Mouse (Mus musculus): ENCODE measurements around the gene Gnai3. TPM values are rescaled to one million over a fixed set of nuclear protein-coding genes. Genes with fewer than 3 reads are reported as not detected.

The Gnai3 gene
- polyA plus RNA-seq, 1 experiment from 2014 or later, result 49.1 TPM

- H3K9me3 ChIP-seq (ENCODE audit: low read length), result no peaks in the 10 kb centered on the region
- H3K27ac ChIP-seq (ENCODE audit: low read depth), result no peak overlapping the region; the same call in 1 of the 2 replicates
- no peak overlapping the region for H3K4me2 ChIP-seq (ENCODE audit: low read depth, low read length)
- no peak overlapping the region for H3K4me3 ChIP-seq (ENCODE audit: low read depth, low read length)
- ATAC-seq, result no peak
- 57% methylated on average over 7 of the region's 7 CpGs for WGBS (ENCODE audit: insufficient replicate concordance)
- H3K4me1 ChIP-seq (ENCODE audit: insufficient read depth), result peaks cover 15% of the 10 kb centered on the region
- H3K9ac ChIP-seq (replicated peaks), result no peak overlapping the region
- TF ChIP-seq EP300 (IDR thresholded peaks at IDR 0.05; ENCODE audit: low read depth), result no peak
- TF ChIP-seq CTCF (IDR thresholded peaks at IDR 0.05; ENCODE audit: low read depth), result no peak
- peaks cover 72% of the 10 kb centered on the region for H3K36me3 ChIP-seq (replicated peaks; ENCODE audit: insufficient read depth, low read length)
- DNase-seq, result no peak
- H3K27me3 ChIP-seq (ENCODE audit: insufficient read depth, low read length), result no peaks in the 10 kb centered on the region
Measured at GRCm38 (mm10) chr3:108112246-108112645, 33.7 kb downstream of the Gnai3 start.

DNA sequence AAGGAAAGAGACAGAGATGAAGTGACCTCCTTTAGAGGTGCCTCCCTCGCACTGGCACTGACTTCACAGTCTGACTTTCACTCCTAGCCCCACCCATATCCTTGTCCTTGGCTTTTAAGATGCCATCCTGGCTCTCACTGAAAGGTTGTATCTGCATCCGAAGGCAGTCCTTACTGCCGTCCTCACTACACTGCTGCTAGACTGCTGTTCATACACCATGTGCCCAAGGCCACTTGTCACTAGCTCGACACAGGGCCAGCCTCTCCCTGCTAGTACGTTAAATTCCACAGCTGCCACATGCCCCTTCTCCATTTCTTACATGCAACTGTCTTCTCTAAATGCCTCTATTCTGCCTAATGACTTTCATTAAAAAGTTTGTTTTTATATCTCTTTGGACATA is 34.6 kb downstream of the Gnai3 start:
- H3K9ac ChIP-seq (replicated peaks), result no peak overlapping the region
- ATAC-seq (no peak), DNase-seq (no peak)
- H3K27ac ChIP-seq (ENCODE audit: low read depth), result no peak overlapping the region
- peaks cover 75% of the 10 kb centered on the region for H3K36me3 ChIP-seq (replicated peaks; ENCODE audit: insufficient read depth, low read length)
- H3K27me3 ChIP-seq (ENCODE audit: insufficient read depth, low read length), result no peaks in the 10 kb centered on the region
- no peak for TF ChIP-seq EP300 (IDR thresholded peaks at IDR 0.05; ENCODE audit: low read depth)
- no peak for TF ChIP-seq CTCF (IDR thresholded peaks at IDR 0.05; ENCODE audit: low read depth)
- peaks cover 15% of the 10 kb centered on the region for H3K4me1 ChIP-seq (ENCODE audit: insufficient read depth)
- H3K4me2 ChIP-seq (ENCODE audit: low read depth, low read length), result no peak overlapping the region
- WGBS (ENCODE audit: insufficient replicate concordance), result 86% methylated on average over 5 of the region's 5 CpGs
- no peak overlapping the region for H3K4me3 ChIP-seq (ENCODE audit: low read depth, low read length)
- H3K9me3 ChIP-seq (ENCODE audit: low read length), result no peaks in the 10 kb centered on the region

GRCm38 (mm10) chr3:108105281-108105680 is 40.7 kb downstream of the Gnai3 start:
- H3K4me2 ChIP-seq (ENCODE audit: low read depth, low read length), result no peak overlapping the region
- ATAC-seq (peak; percentile 53; the same call in 1 of the 2 replicates), DNase-seq (no peak)
- TF ChIP-seq EP300 (IDR thresholded peaks at IDR 0.05; ENCODE audit: low read depth) (no peak), CTCF (IDR thresholded peaks at IDR 0.05; ENCODE audit: low read depth) (peak; percentile 28; the same call in 1 of the 2 replicates)
- H3K27ac ChIP-seq (ENCODE audit: low read depth), result 0 out of 2 replicates have a peak overlapping the region, but pooled peaks have one; percentile 19
- H3K9me3 ChIP-seq (ENCODE audit: low read length), result no peaks in the 10 kb centered on the region
- no peaks in the 10 kb centered on the region; the same call in none of the 2 replicates for H3K4me1 ChIP-seq (ENCODE audit: insufficient read depth)
- H3K27me3 ChIP-seq (ENCODE audit: insufficient read depth, low read length), result no peaks in the 10 kb centered on the region
- H3K4me3 ChIP-seq (ENCODE audit: low read depth, low read length), result no peak overlapping the region
- H3K9ac ChIP-seq (replicated peaks), result no peak overlapping the region
- 56% methylated on average over 3 of the region's 3 CpGs for WGBS (ENCODE audit: insufficient replicate concordance)
- H3K36me3 ChIP-seq (replicated peaks; ENCODE audit: insufficient read depth, low read length), result peaks cover 46% of the 10 kb centered on the region

GRCm38 (mm10) chr3:108102075-108102474 is 43.9 kb downstream of the Gnai3 start:
- Histone ChIP-seq H3K9ac (replicated peaks) (no peak overlapping the region), H3K9me3 (ENCODE audit: low read length) (no peaks in the 10 kb centered on the region), H3K4me3 (ENCODE audit: low read depth, low read length) (no peak overlapping the region), H3K27me3 (ENCODE audit: insufficient read depth, low read length) (no peaks in the 10 kb centered on the region), H3K36me3 (replicated peaks; ENCODE audit: insufficient read depth, low read length) (peaks cover 20% of the 10 kb centered on the region), H3K4me1 (ENCODE audit: insufficient read depth) (peaks cover 20% of the 10 kb centered on the region), H3K4me2 (ENCODE audit: low read depth, low read length) (no peak overlapping the region), H3K27ac (ENCODE audit: low read depth) (no peak overlapping the region)
- 91% methylated on average over 6 of the region's 6 CpGs for WGBS (ENCODE audit: insufficient replicate concordance)
- no peak for TF ChIP-seq EP300 (IDR thresholded peaks at IDR 0.05; ENCODE audit: low read depth)
- TF ChIP-seq CTCF (IDR thresholded peaks at IDR 0.05; ENCODE audit: low read depth), result no peak
- ATAC-seq, result no peak
- DNase-seq, result no peak

GRCm38 (mm10) chr3:108101594-108101993 is 44.4 kb downstream of the Gnai3 start:
- TF ChIP-seq CTCF (IDR thresholded peaks at IDR 0.05; ENCODE audit: low read depth), result no peak
- TF ChIP-seq EP300 (IDR thresholded peaks at IDR 0.05; ENCODE audit: low read depth), result no peak
- H3K36me3 ChIP-seq (replicated peaks; ENCODE audit: insufficient read depth, low read length), result peaks cover 16% of the 10 kb centered on the region
- H3K4me1 ChIP-seq (ENCODE audit: insufficient read depth), result peaks cover 23% of the 10 kb centered on the region
- H3K9ac ChIP-seq (replicated peaks), result no peak overlapping the region
- H3K4me2 ChIP-seq (ENCODE audit: low read depth, low read length), result no peak overlapping the region
- no peaks in the 10 kb centered on the region for H3K27me3 ChIP-seq (ENCODE audit: insufficient read depth, low read length)
- ATAC-seq, result no peak
- 57% methylated on average over 3 of the region's 3 CpGs for WGBS (ENCODE audit: insufficient replicate concordance)
- no peak for DNase-seq
- H3K9me3 ChIP-seq (ENCODE audit: low read length), result no peaks in the 10 kb centered on the region
- no peak overlapping the region for H3K27ac ChIP-seq (ENCODE audit: low read depth)
- H3K4me3 ChIP-seq (ENCODE audit: low read depth, low read length), result no peak overlapping the region

GRCm38 (mm10) chr3:108098316-108098715 is 47.6 kb downstream of the Gnai3 start:
- Histone ChIP-seq H3K27ac (ENCODE audit: low read depth) (peak overlapping the region; percentile 98), H3K27me3 (ENCODE audit: insufficient read depth, low read length) (no peaks in the 10 kb centered on the region), H3K36me3 (replicated peaks; ENCODE audit: insufficient read depth, low read length) (no peaks in the 10 kb centered on the region), H3K9me3 (ENCODE audit: low read length) (no peaks in the 10 kb centered on the region), H3K4me1 (ENCODE audit: insufficient read depth) (peaks cover 54% of the 10 kb centered on the region), H3K4me2 (ENCODE audit: low read depth, low read length) (peak overlapping the region; percentile 55), H3K9ac (replicated peaks) (peak overlapping the region; percentile 48; the same call in 1 of the 2 replicates), H3K4me3 (ENCODE audit: low read depth, low read length) (no peak overlapping the region)
- peak; percentile 54 for DNase-seq
- ATAC-seq, result peak; percentile 57
- WGBS (ENCODE audit: insufficient replicate concordance), result 54% methylated on average over 6 of the region's 6 CpGs
- TF ChIP-seq EP300 (IDR thresholded peaks at IDR 0.05; ENCODE audit: low read depth) (peak; percentile 98), CTCF (IDR thresholded peaks at IDR 0.05; ENCODE audit: low read depth) (no peak)
